Mouse (Mus musculus): Measurements from ENCODE around the gene Notch1. TPM values are rescaled to one million over a fixed set of nuclear protein-coding genes. Genes with fewer than 3 reads are reported as not detected.

Gene Notch1
- polyA plus RNA-seq, 1 experiment: 11.1 TPM

DNA sequence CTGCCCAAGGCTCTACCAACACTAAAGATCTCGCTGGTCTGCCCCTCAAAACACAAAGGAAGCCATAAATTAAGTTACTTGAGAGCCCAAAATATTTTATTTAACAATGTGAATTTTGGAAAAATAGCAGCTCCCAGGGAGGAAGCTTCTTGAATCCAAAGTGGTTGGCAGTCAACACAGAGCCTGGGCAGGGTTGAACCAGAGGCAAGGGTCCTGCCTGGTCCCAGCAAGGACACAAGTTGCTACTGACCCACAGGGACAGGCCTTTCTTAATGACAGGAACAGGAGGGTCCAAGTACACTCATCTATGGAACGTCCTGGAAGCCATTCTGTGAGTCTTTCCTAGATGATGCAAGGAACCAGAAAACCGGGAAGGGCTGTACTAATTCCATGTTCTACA, 107.1 kb downstream of the Notch1 start:
- no peak for TF ChIP-seq POLR2A (IDR thresholded peaks at IDR 0.05; ENCODE audit: extremely low read depth, insufficient read depth, low read length)
- peak overlapping the region; percentile 52; the same call in 1 of the 2 replicates for H3K4me3 ChIP-seq (ENCODE audit: insufficient read depth, low read length)
- H3K4me1 ChIP-seq (ENCODE audit: control insufficient read depth, insufficient read depth, low read length): peaks cover 20% of the 10 kb centered on the region
- H3K27ac ChIP-seq (ENCODE audit: insufficient read depth, low read length): peak overlapping the region; percentile 60; the same call in 1 of the 2 replicates

DNA sequence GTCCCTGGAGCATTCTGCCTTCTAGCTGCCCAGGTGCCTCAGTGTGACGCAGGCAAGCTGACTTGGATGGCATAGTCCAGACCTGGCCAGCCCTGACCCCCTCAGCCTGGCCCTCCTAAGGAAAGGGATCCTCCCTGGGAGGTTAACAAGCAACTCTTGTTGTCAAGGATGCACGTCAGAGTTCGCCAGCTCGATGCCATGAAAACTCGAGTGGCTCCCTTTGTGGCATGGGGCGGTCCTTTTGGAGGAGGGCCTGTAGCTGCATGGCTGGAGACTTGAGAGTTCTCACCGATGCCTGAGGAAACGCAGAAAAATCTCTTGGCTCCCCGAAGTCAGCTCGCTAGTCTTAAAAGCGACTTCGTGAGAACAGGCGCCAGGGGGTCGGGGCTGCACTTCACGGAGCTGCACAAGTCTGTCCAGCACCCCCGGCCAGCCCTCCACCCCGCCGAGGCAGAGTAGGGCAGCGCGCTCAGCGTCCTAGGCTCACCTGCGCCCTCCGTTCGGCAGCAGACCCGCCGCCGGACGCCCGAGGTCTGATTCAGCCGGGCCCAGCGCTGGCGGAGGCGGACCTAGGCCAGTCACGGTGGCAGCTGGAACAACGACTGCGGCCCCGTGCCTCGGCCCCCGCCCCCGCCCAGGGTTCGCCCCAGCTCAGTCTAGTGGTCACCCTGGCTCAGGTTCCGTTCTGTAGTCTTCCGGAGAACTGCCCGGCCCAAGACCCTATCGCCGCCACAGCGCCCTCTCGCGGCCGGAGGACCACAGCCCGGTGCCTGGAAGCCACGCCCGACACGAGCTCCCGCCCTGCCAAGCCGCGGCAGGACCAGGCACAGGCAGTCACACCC, 107.7 kb downstream of the Notch1 start, which contains the start of gene Inpp5e:
Gene Inpp5e, minus strand, starts transcription at position 689 of the 842 bp plus-strand sequence.
- TF ChIP-seq POLR2A (IDR thresholded peaks at IDR 0.05; ENCODE audit: extremely low read depth, insufficient read depth, low read length): no peak
- TF ChIP-seq CTCF (IDR thresholded peaks at IDR 0.05; ENCODE audit: extremely low read depth, insufficient read depth, low read length): peak; percentile 57
- Histone ChIP-seq H3K27ac (ENCODE audit: insufficient read depth, low read length) (peak within 1 kb of the TSS; percentile 60), H3K4me1 (ENCODE audit: control insufficient read depth, insufficient read depth, low read length) (peaks cover 20% of the 10 kb centered on the region), H3K4me3 (ENCODE audit: insufficient read depth, low read length) (peak within 1 kb of the TSS; percentile 52)

Other genes with a start within 250 kb of the Notch1 start
- gene Ccdc187, start 222.1 kb downstream of the Notch1 start, polyA plus RNA-seq (2012; rRNA removed): 0.85 and 2.2 TPM in 2 replicates
- 45.3 and 49.2 TPM in 2 replicates for gene Gpsm1, start 201.1 kb downstream of the Notch1 start, polyA plus RNA-seq (2012; rRNA removed)
- gene Dnlz, start 164.6 kb downstream of the Notch1 start, polyA plus RNA-seq (2012; rRNA removed): 37.9 and 38.0 TPM in 2 replicates
- 5.2 and 5.3 TPM in 2 replicates for gene Card9, start 155.7 kb downstream of the Notch1 start, polyA plus RNA-seq (2012; rRNA removed)
- gene Snapc4, start 136.0 kb downstream of the Notch1 start, polyA plus RNA-seq (2012; rRNA removed): 81.7 and 92.4 TPM in 2 replicates
- 284 and 325 TPM in 2 replicates for gene Entr1, start 127.3 kb downstream of the Notch1 start, polyA plus RNA-seq (2012; rRNA removed)
- gene Pmpca, start 127.3 kb downstream of the Notch1 start, polyA plus RNA-seq (2012; rRNA removed): 102 TPM in 2 replicates
- 28.7 and 32.6 TPM in 2 replicates for gene Inpp5e, start 107.5 kb downstream of the Notch1 start, polyA plus RNA-seq (2012; rRNA removed)
- gene Sec16a, start 71.4 kb downstream of the Notch1 start, polyA plus RNA-seq (2012; rRNA removed): 30.6 and 32.2 TPM in 2 replicates
- gene Egfl7, start 63.4 kb upstream of the Notch1 start, polyA plus RNA-seq (2012; rRNA removed): 137 and 145 TPM in 2 replicates
- gene Gm20532, start 70.0 kb upstream of the Notch1 start, polyA plus RNA-seq (2012; rRNA removed): not detected in 2 replicates
- 2.3 TPM in 2 replicates for gene Agpat2, start 87.8 kb upstream of the Notch1 start, polyA plus RNA-seq (2012; rRNA removed)
- 88.8 and 95.7 TPM in 2 replicates for gene Fam69b, start 111.8 kb upstream of the Notch1 start, polyA plus RNA-seq (2012; rRNA removed)
- gene Lcn4, start 154.6 kb upstream of the Notch1 start, polyA plus RNA-seq (2012; rRNA removed): not detected in 2 replicates

All from cortical plate, adult 2 months (tissue).